Mouse (Mus musculus) liver, embryonic 16.5 days (tissue): ENCODE measurements around the gene Gm14190. TPM values are rescaled to one million over a fixed set of nuclear protein-coding genes. Genes with fewer than 3 reads are reported as not detected.
"Not testable (repeated sequence)": the region's sequence is repeated elsewhere in the genome, so short reads cannot be mapped to it uniquely, and the experiment has no call there.

Source experiments
- ATAC-seq: fragments of 200-750 bp; cut with Nextera tagmentation; 2 replicates; pipeline ENCODE4 v1.8.0; 2017; ENCODE audit warnings: low read depth, mild to moderate bottlenecking, moderate number of reproducible peaks, moderate library complexity
- H3K27ac ChIP-seq: fragments of 300-500 bp; sonication (generic); 2 replicates; pipeline ENCODE4 v1.5.1; 2014; ENCODE audit warnings: mild to moderate bottlenecking, low read length
- H3K27me3 ChIP-seq: fragments of 300-500 bp; sonication (generic); 2 replicates; pipeline ENCODE4 v1.6.1; 2014; ENCODE audit warnings: low read depth, low read length, mixed read lengths; ENCODE audit not compliant: control insufficient read depth, insufficient read depth
- H3K36me3 ChIP-seq: fragments of 300-500 bp; sonication (generic); 2 replicates; pipeline ENCODE4 v1.6.1; 2014; ENCODE audit warnings: mild to moderate bottlenecking; ENCODE audit not compliant: control insufficient read depth, insufficient read depth
- H3K4me1 ChIP-seq: fragments of 300-500 bp; sonication (generic); 2 replicates; pipeline ENCODE4 v1.6.1; 2014; ENCODE audit warnings: low read depth, low read length, mixed read lengths; ENCODE audit not compliant: control insufficient read depth
- H3K4me2 ChIP-seq: fragments of 300-500 bp; sonication (generic); 2 replicates; pipeline ENCODE4 v1.6.1; 2014; ENCODE audit warnings: low read depth, low read length, mixed read lengths
- H3K4me3 ChIP-seq: fragments of 300-500 bp; sonication (generic); 2 replicates; pipeline ENCODE4 v1.5.1; 2014; ENCODE audit warnings: low read depth, mild to moderate bottlenecking, low read length
- H3K9ac ChIP-seq: fragments of 300-500 bp; sonication (generic); 2 replicates; pipeline ENCODE4 v1.6.1; 2014; ENCODE audit warnings: low read depth, low read length
- H3K9me3 ChIP-seq: fragments of 300-500 bp; sonication (generic); replicated peaks from 2 replicates; pipeline ENCODE4 v1.6.1; 2016; ENCODE audit warnings: low read length; ENCODE audit not compliant: control insufficient read depth
- WGBS: fragments of 180-500 bp; shearing (Covaris S2); extraction: QIAGEN DNeasy Blood & Tissue Kit; methylation state at CpG from one replicate; pipeline ENCODE4 v1.1.7; 2014; ENCODE audit not compliant: insufficient replicate concordance; 5-methylcytosine and 5-hydroxymethylcytosine counted together
- polyA plus RNA-seq: library from polyadenylated mRNA; unstranded; fragments of >200 nt; fragmentation: Nextera tagmentation; extraction: Ambion mirVana; gene quantifications from 2 replicates; pipeline ENCODE4 v1.2.1, GENCODE M21; 2015

Gene Gm14190
- polyA plus RNA-seq = not detected in 2 replicates

DNA sequence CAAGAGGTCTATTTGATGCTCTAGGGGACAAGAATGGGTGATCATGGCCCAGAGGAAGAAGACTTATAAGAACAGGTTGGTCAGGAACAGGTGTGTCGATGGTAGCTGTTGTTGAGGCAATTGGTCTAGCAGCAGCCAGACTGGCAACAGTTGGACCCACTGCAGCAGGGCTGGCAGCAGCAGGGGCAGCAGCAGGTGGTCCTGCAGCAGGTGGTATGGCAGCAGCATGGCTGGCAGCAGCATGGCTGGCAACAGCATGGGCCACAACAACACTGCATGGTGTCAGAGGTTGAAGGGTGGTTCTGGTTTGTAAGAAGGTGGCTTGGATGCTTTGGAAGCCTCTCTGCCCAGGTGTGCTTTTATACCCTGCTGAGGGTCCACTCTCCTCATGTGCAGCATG lies at the start of gene Gm14190:
TSS of gene Gm14190 (minus strand) at position 278 of the 400 bp plus-strand sequence.
- Histone ChIP-seq H3K27me3 (no peaks in the 10 kb centered on the region), H3K9me3 (no peaks in the 10 kb centered on the region), H3K9ac (no peak within 1 kb of the TSS), H3K36me3 (no peaks in the 10 kb centered on the region), H3K4me3 (no peak within 1 kb of the TSS), H3K4me2 (no peak within 1 kb of the TSS), H3K4me1 (no peaks in the 10 kb centered on the region), H3K27ac (no peak within 1 kb of the TSS)
- no peak for ATAC-seq
- 68% methylated on average over 1 of the region's 1 CpGs for WGBS

- no peak for ATAC-seq
- WGBS = 42% methylated on average over 2 of the region's 2 CpGs
- H3K9me3 ChIP-seq = no peaks in the 10 kb centered on the region
- H3K9ac ChIP-seq = no peak within 1 kb of the TSS
- no peak within 1 kb of the TSS for H3K27ac ChIP-seq
- no peak within 1 kb of the TSS for H3K4me3 ChIP-seq
- H3K4me1 ChIP-seq = no peaks in the 10 kb centered on the region
- H3K27me3 ChIP-seq = no peaks in the 10 kb centered on the region
- no peak within 1 kb of the TSS for H3K4me2 ChIP-seq
- H3K36me3 ChIP-seq = no peaks in the 10 kb centered on the region
These were observed 43.6 kb upstream of the Gm14190 start, which contains the start of gene Gm14180 for GRCm38 (mm10) chr11:99734190-99734589. Gene Gm14180 (minus strand): TSS chr11:99734290.

GRCm38 (mm10) chr11:99724061-99724460 lies 33.5 kb upstream of the Gm14190 start:
- ATAC-seq = no peak
- Histone ChIP-seq H3K9me3 (no peaks in the 10 kb centered on the region), H3K4me2 (no peak overlapping the region), H3K4me1 (no peaks in the 10 kb centered on the region), H3K9ac (no peak overlapping the region), H3K27me3 (no peaks in the 10 kb centered on the region), H3K27ac (no peak overlapping the region), H3K36me3 (no peaks in the 10 kb centered on the region), H3K4me3 (no peak overlapping the region)
- 53% methylated on average over 2 of the region's 2 CpGs for WGBS

DNA sequence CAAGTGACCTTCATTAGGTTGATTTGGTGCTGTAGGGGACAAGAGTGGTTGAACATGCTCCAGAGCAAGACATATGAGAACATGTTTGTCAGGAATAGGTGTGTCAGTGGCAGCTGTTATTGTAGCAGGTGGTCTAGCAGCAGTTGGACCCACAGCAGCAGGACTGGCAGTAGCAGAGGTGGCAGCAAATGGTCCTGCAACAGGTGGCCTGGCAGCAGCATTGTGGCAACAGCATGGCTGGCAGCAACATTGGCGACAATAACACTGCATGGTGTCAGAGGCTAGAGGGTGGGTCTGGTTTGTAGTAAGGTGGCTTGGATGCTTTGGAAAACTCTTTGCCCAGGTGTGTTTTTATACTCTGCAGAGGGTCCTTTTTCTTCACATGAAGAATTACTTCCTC lies 28.2 kb upstream of the Gm14190 start:
- H3K4me2 ChIP-seq = no peak overlapping the region
- no peak overlapping the region for H3K4me3 ChIP-seq
- no peaks in the 10 kb centered on the region for H3K27me3 ChIP-seq
- no peaks in the 10 kb centered on the region for H3K4me1 ChIP-seq
- no peaks in the 10 kb centered on the region for H3K36me3 ChIP-seq
- no peak for ATAC-seq
- no peak overlapping the region for H3K9ac ChIP-seq
- H3K9me3 ChIP-seq = no peaks in the 10 kb centered on the region
- H3K27ac ChIP-seq = no peak overlapping the region
- 66% methylated on average over 1 of the region's 1 CpGs for WGBS

DNA sequence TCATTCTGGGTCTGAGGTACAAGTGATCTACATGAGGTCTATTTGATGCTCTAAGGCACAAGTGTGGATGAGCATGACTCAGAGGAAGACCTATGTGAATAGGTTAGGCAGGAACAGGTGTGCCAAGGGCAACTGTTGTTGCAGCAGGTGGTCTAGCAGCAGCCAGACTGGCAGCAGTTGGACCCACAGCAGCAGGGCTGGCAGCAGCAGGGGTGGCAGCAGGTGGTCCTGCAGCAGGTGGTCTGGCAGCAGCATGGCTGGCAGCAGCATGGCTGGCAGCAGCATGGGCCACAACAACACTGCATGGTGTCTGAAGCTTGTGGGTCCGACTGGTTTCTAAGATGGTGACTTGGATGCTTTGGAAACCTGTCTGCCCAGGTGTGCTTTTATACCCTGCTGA lies 5.3 kb downstream of the Gm14190 start:
- not testable (repeated sequence) for H3K9ac ChIP-seq, H3K4me2 ChIP-seq, ATAC-seq, H3K4me3 ChIP-seq, H3K27ac ChIP-seq, H3K36me3 ChIP-seq, H3K9me3 ChIP-seq, H3K27me3 ChIP-seq, H3K4me1 ChIP-seq
- WGBS = 52% methylated on average over 1 of the region's 1 CpGs

- H3K9ac ChIP-seq = no peak overlapping the region
- ATAC-seq = no peak
- no peak overlapping the region for H3K27ac ChIP-seq
- H3K4me1 ChIP-seq = no peaks in the 10 kb centered on the region
- no peaks in the 10 kb centered on the region for H3K36me3 ChIP-seq
- H3K9me3 ChIP-seq = no peaks in the 10 kb centered on the region
- WGBS = 53% methylated on average over 2 of the region's 2 CpGs
- H3K27me3 ChIP-seq = no peaks in the 10 kb centered on the region
- H3K4me3 ChIP-seq = no peak overlapping the region
- no peak overlapping the region for H3K4me2 ChIP-seq
These were observed 7.1 kb downstream of the Gm14190 start for GRCm38 (mm10) chr11:99683481-99683880.

- Histone ChIP-seq H3K27me3 (no peaks in the 10 kb centered on the region), H3K4me1 (no peaks in the 10 kb centered on the region), H3K4me2 (no peak within 1 kb of the TSS), H3K9me3 (no peaks in the 10 kb centered on the region), H3K27ac (no peak within 1 kb of the TSS), H3K4me3 (no peak within 1 kb of the TSS), H3K9ac (no peak within 1 kb of the TSS), H3K36me3 (no peaks in the 10 kb centered on the region)
- no peak for ATAC-seq
These were observed 24.7 kb downstream of the Gm14190 start, which contains the start of gene Krtap4-6 for GRCm38 (mm10) chr11:99665860-99666259. Gene Krtap4-6 (minus strand): TSS chr11:99665960.

DNA sequence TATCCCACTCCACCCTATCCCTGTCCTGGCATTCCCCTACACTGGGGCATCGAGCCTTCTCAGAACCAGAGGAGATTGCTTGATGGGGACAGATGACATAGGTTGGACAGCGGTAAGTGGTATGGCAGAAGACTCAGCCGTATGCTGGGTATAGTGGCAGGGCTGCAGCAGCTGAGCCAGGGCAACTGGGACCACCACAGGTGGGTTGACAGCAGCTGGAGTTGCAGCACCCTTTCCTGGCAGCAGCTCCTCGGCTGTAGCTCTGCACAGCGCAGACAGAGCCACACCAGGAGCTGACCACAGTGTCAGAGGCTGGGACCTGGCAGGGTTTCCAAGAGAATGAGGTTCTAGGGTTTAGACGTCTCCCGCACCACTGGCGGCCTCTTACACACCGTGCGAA lies 27.7 kb downstream of the Gm14190 start:
- H3K9me3 ChIP-seq = no peaks in the 10 kb centered on the region
- no peaks in the 10 kb centered on the region for H3K4me1 ChIP-seq
- H3K36me3 ChIP-seq = no peaks in the 10 kb centered on the region
- H3K27me3 ChIP-seq = no peaks in the 10 kb centered on the region
- 66% methylated on average over 10 of the region's 10 CpGs for WGBS
- H3K27ac ChIP-seq = no peak overlapping the region
- ATAC-seq = no peak
- no peak overlapping the region for H3K4me2 ChIP-seq
- no peak overlapping the region for H3K9ac ChIP-seq
- no peak overlapping the region for H3K4me3 ChIP-seq

- ATAC-seq = no peak
- no peaks in the 10 kb centered on the region for H3K4me1 ChIP-seq
- H3K27ac ChIP-seq = no peak overlapping the region
- no peaks in the 10 kb centered on the region for H3K27me3 ChIP-seq
- H3K36me3 ChIP-seq = no peaks in the 10 kb centered on the region
- no peak overlapping the region for H3K4me2 ChIP-seq
- no peaks in the 10 kb centered on the region for H3K9me3 ChIP-seq
- H3K9ac ChIP-seq = no peak overlapping the region
- no peak overlapping the region for H3K4me3 ChIP-seq
- 78% methylated on average over 4 of the region's 4 CpGs for WGBS
These were observed 31.3 kb downstream of the Gm14190 start for GRCm38 (mm10) chr11:99659256-99659655.
